Mouse (Mus musculus): ENCODE measurements at regions not wholly inside any gene's neighbourhood (a gene's known extent, or its start where the extent isn't known, plus 50 kb on each side); places are given as distances from the start of the nearest gene placed in this dataset.
A peak's percentile ranks its signal among the peaks of the same experiment; 100 is the strongest.

- TF ChIP-seq EP300 (IDR thresholded peaks at IDR 0.05; ENCODE audit: low read depth) = no peak
- TF ChIP-seq CTCF (IDR thresholded peaks at IDR 0.05; ENCODE audit: low read depth) = no peak
- Histone ChIP-seq H3K4me3 (ENCODE audit: insufficient read depth in 1 of 2, low read depth in 2 of 2, low read length in 2 of 2) (no peak overlapping the region), H3K4me2 (ENCODE audit: low read depth) (no peak overlapping the region), H3K9me3 (ENCODE audit: control insufficient read depth, low read length) (no peaks in the 10 kb centered on the region), H3K36me3 (replicated peaks; ENCODE audit: control insufficient read depth, insufficient read depth, low read depth) (no peaks in the 10 kb centered on the region), H3K4me1 (replicated peaks; ENCODE audit: control insufficient read depth in 2 of 2, insufficient read depth in 2 of 2, low read length in 1 of 2) (no peaks in the 10 kb centered on the region), H3K27me3 (ENCODE audit: control insufficient read depth, insufficient read depth, low read length) (no peaks in the 10 kb centered on the region), H3K27ac (no peak overlapping the region), H3K9ac (replicated peaks) (no peak overlapping the region)
- 29% methylated on average over 1 of the region's 1 CpGs for WGBS (ENCODE audit: insufficient replicate concordance)
- DNase-seq (ENCODE audit: low read depth in 3 of 3, low spot score in 3 of 3) (no peak), ATAC-seq (ENCODE audit: insufficient read depth) (no peak)
These were observed 512.5 kb upstream of the Apob start for GRCm38 (mm10) chr12:7464947-7465346.

DNA sequence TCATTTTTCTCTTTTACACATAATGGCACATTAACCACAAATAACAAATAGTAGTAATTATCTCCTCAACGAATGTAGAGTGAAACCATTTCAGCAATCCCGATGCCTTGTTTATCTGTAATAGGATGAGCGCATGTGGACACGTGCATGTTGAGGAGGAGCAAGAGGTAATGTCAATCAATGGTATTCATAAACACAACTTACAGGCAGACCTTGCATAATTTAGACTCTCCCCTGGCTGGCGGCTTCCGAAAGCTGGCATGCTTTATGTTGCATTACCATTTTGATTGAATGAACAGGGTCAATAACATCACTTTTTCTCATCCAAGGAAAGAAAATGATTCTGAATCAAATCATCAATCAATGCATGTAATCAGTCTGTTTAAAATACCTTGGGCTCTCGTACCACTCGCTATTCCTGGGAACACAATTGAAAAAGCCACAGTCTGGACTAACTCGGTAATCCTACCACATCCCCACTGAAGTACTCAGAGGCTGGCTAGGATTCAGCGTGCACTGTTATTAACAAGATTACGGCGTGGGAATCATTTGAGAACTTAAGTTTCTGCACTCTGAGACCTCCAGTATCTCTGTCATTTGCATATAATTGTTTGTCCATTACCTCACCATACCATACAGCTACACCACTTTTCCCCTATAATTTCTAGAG lies 464.7 kb upstream of the Apob start:
- H3K4me3 ChIP-seq (ENCODE audit: insufficient read depth in 1 of 2, low read depth in 2 of 2, low read length in 2 of 2) = no peak overlapping the region
- TF ChIP-seq EP300 (IDR thresholded peaks at IDR 0.05; ENCODE audit: low read depth) = no peak
- TF ChIP-seq CTCF (IDR thresholded peaks at IDR 0.05; ENCODE audit: low read depth) = no peak
- no peak overlapping the region for H3K27ac ChIP-seq
- DNase-seq (ENCODE audit: low read depth in 3 of 3, low spot score in 3 of 3) (no peak), ATAC-seq (ENCODE audit: insufficient read depth) (no peak)
- no peaks in the 10 kb centered on the region for H3K4me1 ChIP-seq (replicated peaks; ENCODE audit: control insufficient read depth in 2 of 2, insufficient read depth in 2 of 2, low read length in 1 of 2)
- no peak overlapping the region for H3K9ac ChIP-seq (replicated peaks)
- H3K9me3 ChIP-seq (ENCODE audit: control insufficient read depth, low read length) = no peaks in the 10 kb centered on the region
- H3K36me3 ChIP-seq (replicated peaks; ENCODE audit: control insufficient read depth, insufficient read depth, low read depth) = no peaks in the 10 kb centered on the region
- no peaks in the 10 kb centered on the region for H3K27me3 ChIP-seq (ENCODE audit: control insufficient read depth, insufficient read depth, low read length)
- 68% methylated on average over 12 of the region's 12 CpGs for WGBS (ENCODE audit: insufficient replicate concordance)
- no peak overlapping the region for H3K4me2 ChIP-seq (ENCODE audit: low read depth)

DNA sequence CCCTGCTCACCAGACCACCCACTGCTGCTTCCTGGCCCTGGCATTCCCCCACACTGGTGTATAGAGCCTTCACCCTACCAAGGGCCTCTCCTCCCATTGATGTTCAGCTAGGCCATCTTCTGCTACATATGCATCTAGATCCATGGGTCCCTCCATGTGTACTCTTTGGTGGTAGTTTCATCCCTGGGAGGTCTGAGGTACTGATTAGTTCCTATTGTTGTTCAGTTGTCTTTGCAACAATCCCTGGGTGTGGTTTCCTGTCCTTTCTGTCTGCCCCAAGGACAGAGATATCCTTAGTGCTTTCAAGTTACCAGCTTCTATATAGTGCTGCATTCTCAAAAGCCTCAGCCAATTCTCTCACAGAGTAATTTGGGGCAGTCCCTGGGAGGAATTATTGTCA lies 440.1 kb upstream of the Apob start:
- H3K36me3 ChIP-seq (replicated peaks; ENCODE audit: control insufficient read depth, insufficient read depth, low read depth) = no peaks in the 10 kb centered on the region
- no peak overlapping the region for H3K27ac ChIP-seq
- DNase-seq (ENCODE audit: low read depth in 3 of 3, low spot score in 3 of 3) (no peak), ATAC-seq (ENCODE audit: insufficient read depth) (no peak)
- no peak for TF ChIP-seq EP300 (IDR thresholded peaks at IDR 0.05; ENCODE audit: low read depth)
- TF ChIP-seq CTCF (IDR thresholded peaks at IDR 0.05; ENCODE audit: low read depth) = no peak
- H3K4me1 ChIP-seq (replicated peaks; ENCODE audit: control insufficient read depth in 2 of 2, insufficient read depth in 2 of 2, low read length in 1 of 2) = no peaks in the 10 kb centered on the region
- no peaks in the 10 kb centered on the region for H3K27me3 ChIP-seq (ENCODE audit: control insufficient read depth, insufficient read depth, low read length)
- H3K9ac ChIP-seq (replicated peaks) = no peak overlapping the region
- H3K4me3 ChIP-seq (ENCODE audit: insufficient read depth in 1 of 2, low read depth in 2 of 2, low read length in 2 of 2) = no peak overlapping the region
- H3K9me3 ChIP-seq (ENCODE audit: control insufficient read depth, low read length) = no peaks in the 10 kb centered on the region
- H3K4me2 ChIP-seq (ENCODE audit: low read depth) = no peak overlapping the region

DNA sequence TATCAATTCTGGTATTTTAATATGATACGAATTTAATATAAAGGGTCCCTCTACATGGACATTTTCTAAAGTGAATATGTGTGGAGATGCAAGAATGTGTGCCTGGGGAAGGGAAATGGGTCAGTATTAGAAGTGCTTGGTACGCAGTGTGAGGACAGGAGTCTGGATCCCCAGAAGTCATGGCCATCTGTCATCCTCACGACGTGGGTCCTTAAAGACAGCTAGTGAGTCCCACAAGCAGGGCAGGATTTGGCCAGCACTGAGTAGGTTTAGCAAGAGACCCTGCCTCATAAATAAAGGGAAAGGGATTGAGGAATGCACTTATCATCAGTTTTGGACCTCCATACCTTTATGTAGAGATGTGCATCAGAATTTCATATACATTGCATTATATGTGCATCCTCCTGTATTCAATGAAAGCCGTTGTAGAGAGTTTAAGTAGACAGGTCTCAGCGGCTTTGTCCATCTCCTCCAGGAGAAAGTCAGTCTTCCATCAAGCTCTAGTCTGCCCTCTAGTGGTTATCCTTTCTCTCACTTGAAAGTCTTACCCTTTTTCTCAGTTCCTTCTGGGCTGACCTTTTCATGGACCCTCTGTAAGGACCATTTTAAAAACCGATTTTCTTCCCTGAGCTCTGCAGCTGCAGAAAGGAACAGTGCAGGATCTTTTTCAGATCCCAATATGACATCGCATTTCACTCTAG lies 434.0 kb upstream of the Apob start:
- 41% methylated on average over 8 of the region's 8 CpGs for WGBS (ENCODE audit: insufficient replicate concordance)
- H3K4me3 ChIP-seq (ENCODE audit: insufficient read depth in 1 of 2, low read depth in 2 of 2, low read length in 2 of 2) = no peak overlapping the region
- H3K9me3 ChIP-seq (ENCODE audit: control insufficient read depth, low read length) = no peaks in the 10 kb centered on the region
- no peak for ATAC-seq (ENCODE audit: insufficient read depth)
- no peak overlapping the region for H3K9ac ChIP-seq (replicated peaks)
- DNase-seq (ENCODE audit: low read depth in 3 of 3, low spot score in 3 of 3) = no peak
- H3K27me3 ChIP-seq (ENCODE audit: control insufficient read depth, insufficient read depth, low read length) = no peaks in the 10 kb centered on the region
- TF ChIP-seq CTCF (IDR thresholded peaks at IDR 0.05; ENCODE audit: low read depth) (peak; percentile 34; the same call in 1 of the 2 replicates), EP300 (IDR thresholded peaks at IDR 0.05; ENCODE audit: low read depth) (no peak)
- H3K36me3 ChIP-seq (replicated peaks; ENCODE audit: control insufficient read depth, insufficient read depth, low read depth) = no peaks in the 10 kb centered on the region
- H3K4me2 ChIP-seq (ENCODE audit: low read depth) = no peak overlapping the region
- no peak overlapping the region for H3K27ac ChIP-seq
- H3K4me1 ChIP-seq (replicated peaks; ENCODE audit: control insufficient read depth in 2 of 2, insufficient read depth in 2 of 2, low read length in 1 of 2) = no peaks in the 10 kb centered on the region

DNA sequence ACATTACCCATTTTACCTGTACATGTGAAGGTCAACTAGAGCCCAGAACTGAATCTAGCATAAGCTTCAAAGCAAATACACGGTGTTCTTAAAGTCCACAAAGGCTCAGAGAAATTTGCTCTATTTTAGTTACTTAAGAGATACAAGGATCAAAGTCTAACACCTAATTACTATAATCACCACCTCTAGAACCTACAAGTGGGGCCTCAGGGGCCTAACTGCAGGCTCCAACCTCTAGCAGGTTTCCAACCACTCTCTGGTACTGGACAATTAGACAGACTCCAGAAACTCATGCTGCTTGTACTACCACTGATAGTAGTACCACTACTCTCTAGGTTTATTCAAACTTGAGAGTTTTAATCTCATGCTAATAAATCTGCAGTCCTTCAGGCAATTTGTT lies 428.7 kb upstream of the Apob start:
- 70% methylated on average over 1 of the region's 1 CpGs for whole genome bisulfite sequencing (ENCODE audit: insufficient replicate concordance)
- H3K27ac ChIP-seq = no peak overlapping the region
- no peaks in the 10 kb centered on the region for H3K27me3 ChIP-seq (ENCODE audit: control insufficient read depth, insufficient read depth, low read length)
- ATAC-seq (ENCODE audit: insufficient read depth) (no peak), DNase-seq (ENCODE audit: low read depth in 3 of 3, low spot score in 3 of 3) (no peak)
- no peaks in the 10 kb centered on the region for H3K9me3 ChIP-seq (ENCODE audit: control insufficient read depth, low read length)
- no peak overlapping the region for H3K4me3 ChIP-seq (ENCODE audit: insufficient read depth in 1 of 2, low read depth in 2 of 2, low read length in 2 of 2)
- no peak overlapping the region for H3K9ac ChIP-seq (replicated peaks)
- no peaks in the 10 kb centered on the region for H3K4me1 ChIP-seq (replicated peaks; ENCODE audit: control insufficient read depth in 2 of 2, insufficient read depth in 2 of 2, low read length in 1 of 2)
- TF ChIP-seq EP300 (IDR thresholded peaks at IDR 0.05; ENCODE audit: low read depth) = no peak
- TF ChIP-seq CTCF (IDR thresholded peaks at IDR 0.05; ENCODE audit: low read depth) = no peak
- H3K4me2 ChIP-seq (ENCODE audit: low read depth) = no peak overlapping the region
- no peaks in the 10 kb centered on the region for H3K36me3 ChIP-seq (replicated peaks; ENCODE audit: control insufficient read depth, insufficient read depth, low read depth)

All from liver, embryonic 14.5 days (tissue).